Mouse (Mus musculus): ENCODE data around the gene Ntan1.

Gene Ntan1

GRCm38 (mm10) chr16:13826511-13826910 is 7.9 kb downstream of the Ntan1 start:
- no peak for TF ChIP-seq GATA4 (IDR thresholded peaks at IDR 0.05; ENCODE audit: insufficient replicate concordance, low read length)

GRCm38 (mm10) chr16:13830444-13830843 is 11.8 kb downstream of the Ntan1 start:
- no peak for TF ChIP-seq GATA4 (IDR thresholded peaks at IDR 0.05; ENCODE audit: insufficient replicate concordance, low read length)

- no peak for TF ChIP-seq GATA4 (IDR thresholded peaks at IDR 0.05; ENCODE audit: insufficient replicate concordance, low read length)
These were observed 13.0 kb downstream of the Ntan1 start for GRCm38 (mm10) chr16:13831606-13832005.

- TF ChIP-seq GATA4 (IDR thresholded peaks at IDR 0.05; ENCODE audit: insufficient replicate concordance, low read length): no peak
These were observed 15.7 kb downstream of the Ntan1 start for GRCm38 (mm10) chr16:13834382-13834781.

GRCm38 (mm10) chr16:13840056-13840455 is 21.4 kb downstream of the Ntan1 start:
- no peak for TF ChIP-seq GATA4 (IDR thresholded peaks at IDR 0.05; ENCODE audit: insufficient replicate concordance, low read length)

GRCm38 (mm10) chr16:13840956-13841355 is 22.3 kb downstream of the Ntan1 start:
- no peak for TF ChIP-seq GATA4 (IDR thresholded peaks at IDR 0.05; ENCODE audit: insufficient replicate concordance, low read length)

GRCm38 (mm10) chr16:13845031-13845430 is 26.4 kb downstream of the Ntan1 start:
- TF ChIP-seq GATA4 (IDR thresholded peaks at IDR 0.05; ENCODE audit: insufficient replicate concordance, low read length): no peak

GRCm38 (mm10) chr16:13846675-13847074 is 28.0 kb downstream of the Ntan1 start:
- no peak for TF ChIP-seq GATA4 (IDR thresholded peaks at IDR 0.05; ENCODE audit: insufficient replicate concordance, low read length)

- no peak for TF ChIP-seq GATA4 (IDR thresholded peaks at IDR 0.05; ENCODE audit: insufficient replicate concordance, low read length)
These were observed 29.7 kb downstream of the Ntan1 start for GRCm38 (mm10) chr16:13848310-13848709.

GRCm38 (mm10) chr16:13851446-13851845 is 32.8 kb downstream of the Ntan1 start:
- no peak for TF ChIP-seq GATA4 (IDR thresholded peaks at IDR 0.05; ENCODE audit: insufficient replicate concordance, low read length)

- no peak for TF ChIP-seq GATA4 (IDR thresholded peaks at IDR 0.05; ENCODE audit: insufficient replicate concordance, low read length)
These were observed 35.2 kb downstream of the Ntan1 start for GRCm38 (mm10) chr16:13853886-13854285.

GRCm38 (mm10) chr16:13866076-13866475 is 47.4 kb downstream of the Ntan1 start:
- no peak for TF ChIP-seq GATA4 (IDR thresholded peaks at IDR 0.05; ENCODE audit: insufficient replicate concordance, low read length)

GRCm38 (mm10) chr16:13866616-13867015 is 48.0 kb downstream of the Ntan1 start:
- no peak for TF ChIP-seq GATA4 (IDR thresholded peaks at IDR 0.05; ENCODE audit: insufficient replicate concordance, low read length)

GRCm38 (mm10) chr16:13867910-13868514 is 49.4 kb downstream of the Ntan1 start:
- TF ChIP-seq GATA4 (IDR thresholded peaks at IDR 0.05; ENCODE audit: insufficient replicate concordance, low read length): no peak

GRCm38 (mm10) chr16:13875483-13875882 is 56.8 kb downstream of the Ntan1 start:
- TF ChIP-seq GATA4 (IDR thresholded peaks at IDR 0.05; ENCODE audit: insufficient replicate concordance, low read length): no peak

GRCm38 (mm10) chr16:13883094-13883774 is 64.6 kb downstream of the Ntan1 start:
- TF ChIP-seq GATA4 (IDR thresholded peaks at IDR 0.05; ENCODE audit: insufficient replicate concordance, low read length): no peak
